ENCODE assay signal across 8 mouse cellular contexts in the genomic region with DNA sequence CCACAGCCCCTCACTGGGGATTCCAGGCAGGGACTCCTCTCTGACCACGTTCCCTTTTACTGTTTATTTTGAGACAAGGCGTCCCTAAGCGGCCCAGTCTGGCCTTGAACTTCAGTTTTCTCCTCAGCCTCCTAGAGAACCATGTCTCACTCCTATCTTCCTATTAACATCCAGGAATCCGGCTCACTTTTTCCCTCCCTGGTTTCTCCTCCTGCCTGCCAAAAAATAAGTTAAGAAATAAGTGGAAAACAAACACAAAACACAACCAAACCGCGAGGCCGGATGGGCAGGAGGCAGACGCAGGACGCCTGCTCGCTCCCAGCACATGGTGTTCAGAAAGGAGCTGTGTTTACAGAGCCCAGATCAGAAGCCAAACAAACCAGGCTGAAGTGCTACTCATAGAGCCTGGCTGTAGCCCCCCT. TPM values are rescaled to one million over a fixed set of nuclear protein-coding genes. Genes with fewer than 3 reads are reported as not detected.
DNase-seq lines count a peak whose midpoint lies in the region; ATAC-seq and TF ChIP-seq lines count a peak whose summit lies in the region.
"Had no signal": no experiment of that assay in that cellular context is flagged by ENCODE, and none has a peak within 500 bp of the region (broad histone marks: within the 10 kb centered on the region; RNA-seq: fewer than 3 reads in every experiment).

No protein-coding gene starts in this region.

- peak; percentile 96 for DNase-seq in liver, adult 2 months (ENCODE audit: extremely low read depth, low read depth, low spot score)
- DNase-seq in liver: no peak
- no peak for DNase-seq in heart, embryonic 10.5 days (ENCODE audit: low spot score)
- no peak for DNase-seq in liver, embryonic 11.5 days (ENCODE audit: low spot score)
- DNase-seq in cerebellum, postnatal 10 days: no peak
- no peak for DNase-seq in urinary bladder, postnatal 10 days (ENCODE audit: low spot score)
- DNase-seq: thymus, adult 2 months had no signal

- H3K36me3 ChIP-seq in liver, adult 2 months (ENCODE audit: control insufficient read depth, insufficient read depth, low read length): no peaks in the 10 kb centered on the region
- no peaks in the 10 kb centered on the region for H3K36me3 ChIP-seq in heart, embryonic 10.5 days
- H3K36me3 ChIP-seq in liver, embryonic 11.5 days (ENCODE audit: control insufficient read depth, insufficient read depth, low read length): no peaks in the 10 kb centered on the region
- H3K36me3 ChIP-seq in stomach, embryonic 16.5 days (ENCODE audit: control insufficient read depth, insufficient read depth, low read length): no peaks in the 10 kb centered on the region

- no peaks in the 10 kb centered on the region for H3K27me3 ChIP-seq in liver, adult 2 months (ENCODE audit: control insufficient read depth, insufficient read depth, low read length)
- H3K27me3 ChIP-seq in heart, embryonic 10.5 days (ENCODE audit: insufficient read depth, poor library complexity, severe bottlenecking): no peaks in the 10 kb centered on the region
- H3K27me3 ChIP-seq in liver, embryonic 11.5 days (replicated peaks; ENCODE audit: control insufficient read depth, insufficient read depth, low read length): no peaks in the 10 kb centered on the region
- no peaks in the 10 kb centered on the region for H3K27me3 ChIP-seq in stomach, embryonic 16.5 days (ENCODE audit: control insufficient read depth, insufficient read depth, low read length)

- no peak overlapping the region for H3K4me3 ChIP-seq in liver, adult 2 months (ENCODE audit: insufficient read depth, low read depth, low read length)
- H3K4me3 ChIP-seq in heart, embryonic 10.5 days: no peak overlapping the region
- no peak overlapping the region for H3K4me3 ChIP-seq in liver, embryonic 11.5 days (ENCODE audit: low read depth, low read length)
- H3K4me3 ChIP-seq in stomach, embryonic 16.5 days (replicated peaks; ENCODE audit: low read length): no peak overlapping the region

- H3K9ac ChIP-seq in liver, adult 2 months (ENCODE audit: low read depth, low read length): peak overlapping the region; percentile 24
- no peak overlapping the region for H3K9ac ChIP-seq in liver, embryonic 11.5 days (ENCODE audit: low read depth, low read length)
- H3K9ac ChIP-seq in stomach, embryonic 16.5 days (ENCODE audit: low read length): peak overlapping the region; percentile 27

- TF ChIP-seq CTCF in liver, adult 2 months (IDR thresholded peaks at IDR 0.05; ENCODE audit: low read depth, low read length): no peak

- H3K4me1 ChIP-seq in liver, adult 2 months (ENCODE audit: control insufficient read depth, insufficient read depth, low read length): peaks cover 57% of the 10 kb centered on the region
- H3K4me1 ChIP-seq in heart, embryonic 10.5 days: peaks cover 60% of the 10 kb centered on the region
- peaks cover 34% of the 10 kb centered on the region for H3K4me1 ChIP-seq in liver, embryonic 11.5 days (replicated peaks; ENCODE audit: control insufficient read depth, insufficient read depth, low read length)
- H3K4me1 ChIP-seq in stomach, embryonic 16.5 days (ENCODE audit: control insufficient read depth, insufficient read depth, low read length): peaks cover 39% of the 10 kb centered on the region

- no peak for TF ChIP-seq POLR2A in liver, adult 2 months (IDR thresholded peaks at IDR 0.05; ENCODE audit: extremely low read depth, insufficient read depth, low read length)

- no peaks in the 10 kb centered on the region for H3K9me3 ChIP-seq in heart, embryonic 10.5 days
- H3K9me3 ChIP-seq in liver, embryonic 11.5 days (ENCODE audit: control insufficient read depth, low read length): no peaks in the 10 kb centered on the region
- H3K9me3 ChIP-seq in stomach, embryonic 16.5 days (replicated peaks; ENCODE audit: control insufficient read depth, low read length): no peaks in the 10 kb centered on the region

- 0 out of 2 replicates have a peak, but pooled peaks have one; percentile 7 for ATAC-seq in liver, embryonic 11.5 days (replicated peaks; ENCODE audit: low FRiP score)
- ATAC-seq in stomach, embryonic 16.5 days (ENCODE audit: insufficient read depth, low FRiP score): peak; percentile 38

- H3K4me2 ChIP-seq in liver, embryonic 11.5 days: no peak overlapping the region
- H3K4me2 ChIP-seq in stomach, embryonic 16.5 days (ENCODE audit: low read depth, low read length): no peak overlapping the region

- H3K79me2 ChIP-seq in liver, adult 2 months (ENCODE audit: control insufficient read depth, insufficient read depth, low read length): no peaks in the 10 kb centered on the region

- peak overlapping the region; percentile 93 for H3K27ac ChIP-seq in liver, adult 2 months (replicated peaks; ENCODE audit: insufficient read depth, low read depth, low read length)
- peak overlapping the region; percentile 80 for H3K27ac ChIP-seq in heart, embryonic 10.5 days
- H3K27ac ChIP-seq in liver, embryonic 11.5 days (ENCODE audit: low read depth, low read length): peak overlapping the region; percentile 58
- peak overlapping the region; percentile 86 for H3K27ac ChIP-seq in stomach, embryonic 16.5 days (ENCODE audit: low read length)

- 17% methylated on average over 10 of the region's 10 CpGs for WGBS in liver, adult 2 months
- 49% methylated on average over 10 of the region's 10 CpGs for WGBS in heart, embryonic 10.5 days
- 46% methylated on average over 10 of the region's 10 CpGs for WGBS in liver, embryonic 11.5 days
- WGBS in stomach, embryonic 16.5 days: 14% methylated on average over 10 of the region's 10 CpGs

RNA-seq across cellular contexts. Expression of gene Gadd45b, which starts 32.2 kb away (rescaled TPM):
- total RNA-seq in liver, adult 2 months (2014; rRNA removed): 2.1 and 8.3 TPM in 2 replicates
- 1.4 and 1.8 TPM in 2 replicates for polyA plus RNA-seq in liver, adult 2 months (2012; rRNA removed)
- 17.1 and 20.1 TPM in 2 replicates for polyA plus RNA-seq in heart, embryonic 10.5 days (2016; fragmentation: Nextera tagmentation; extraction: Ambion mirVana)
- 4.0 and 5.0 TPM in 2 replicates for polyA plus RNA-seq in liver, embryonic 11.5 days (2014; fragmentation: Nextera tagmentation; extraction: Ambion mirVana)
- polyA plus RNA-seq in stomach, embryonic 16.5 days (2015; fragmentation: Nextera tagmentation; extraction: Ambion mirVana): 34.8 and 40.9 TPM in 2 replicates

RNA-seq across cellular contexts. Expression of gene Lmnb2, which starts 44.0 kb away (rescaled TPM):
- total RNA-seq in liver, adult 2 months (2014; rRNA removed): 3.2 and 3.3 TPM in 2 replicates
- 5.5 and 6.6 TPM in 2 replicates for polyA plus RNA-seq in liver, adult 2 months (2012; rRNA removed)
- 39.7 and 47.3 TPM in 2 replicates for polyA plus RNA-seq in heart, embryonic 10.5 days (2016; fragmentation: Nextera tagmentation; extraction: Ambion mirVana)
- polyA plus RNA-seq in liver, embryonic 11.5 days (2014; fragmentation: Nextera tagmentation; extraction: Ambion mirVana): 16.2 and 18.2 TPM in 2 replicates
- 43.4 and 43.9 TPM in 2 replicates for polyA plus RNA-seq in stomach, embryonic 16.5 days (2015; fragmentation: Nextera tagmentation; extraction: Ambion mirVana)

RNA-seq across cellular contexts. Expression of gene Gng7, which starts 52.7 kb away (rescaled TPM):
- total RNA-seq in liver, adult 2 months (2014; rRNA removed): 0.09 and 0.13 TPM in 2 replicates
- 0.65 TPM in 2 replicates for polyA plus RNA-seq in liver, adult 2 months (2012; rRNA removed)
- 1.5 and 2.1 TPM in 2 replicates for polyA plus RNA-seq in heart, embryonic 10.5 days (2016; fragmentation: Nextera tagmentation; extraction: Ambion mirVana)
- polyA plus RNA-seq in liver, embryonic 11.5 days (2014; fragmentation: Nextera tagmentation; extraction: Ambion mirVana): 1.8 and 2.1 TPM in 2 replicates
- 5.2 and 6.1 TPM in 2 replicates for polyA plus RNA-seq in stomach, embryonic 16.5 days (2015; fragmentation: Nextera tagmentation; extraction: Ambion mirVana)
